Mouse (Mus musculus) hindbrain, embryonic 10.5 days (tissue): ENCODE data around the gene Ankrd33b. TPM values are rescaled to one million over a fixed set of nuclear protein-coding genes. Genes with fewer than 3 reads are reported as not detected.

Experiments
- DNase-seq: peaks from one replicate; pipeline ENCODE4 v3.0.0-alpha.2; 2017; ENCODE audit warnings: low spot score
- H3K27ac ChIP-seq: fragments of 300-500 bp; sonication (generic); 2 replicates; pipeline ENCODE4 v1.5.1; 2016; ENCODE audit warnings: mild to moderate bottlenecking, moderate library complexity
- H3K27me3 ChIP-seq: fragments of 300-500 bp; sonication (generic); 2 replicates; pipeline ENCODE4 v1.6.1; 2016; ENCODE audit warnings: mild to moderate bottlenecking; ENCODE audit not compliant: poor library complexity, insufficient read depth, severe bottlenecking
- H3K36me3 ChIP-seq: fragments of 300-500 bp; sonication (generic); 2 replicates; pipeline ENCODE4 v1.6.1; 2016; ENCODE audit warnings: mild to moderate bottlenecking, moderate library complexity
- H3K4me1 ChIP-seq: fragments of 300-500 bp; sonication (generic); replicated peaks from 2 replicates; pipeline ENCODE4 v1.6.1; 2016; ENCODE audit warnings: mild to moderate bottlenecking
- H3K4me3 ChIP-seq: fragments of 300-500 bp; sonication (generic); 2 replicates; pipeline ENCODE4 v1.5.1; 2016; ENCODE audit warnings: mild to moderate bottlenecking, moderate library complexity
- H3K9me3 ChIP-seq: fragments of 300-500 bp; sonication (generic); 2 replicates; pipeline ENCODE4 v1.6.1; 2016; ENCODE audit warnings: mild to moderate bottlenecking, moderate library complexity
- WGBS: fragments of 180-500 bp; shearing (Covaris S2); methylation state at CpG from one replicate; pipeline ENCODE4 v1.1.7; 2016; 5-methylcytosine and 5-hydroxymethylcytosine counted together
- polyA plus RNA-seq: library from polyadenylated mRNA; unstranded; fragments of >200 nt; fragmentation: Nextera tagmentation; extraction: Ambion mirVana; gene quantifications from 2 replicates; pipeline ENCODE4 v1.2.1, GENCODE M21; 2016

Ankrd33b gene
- polyA plus RNA-seq, 1 experiment from 2014 or later, result 0.39 TPM

- WGBS, result 79% methylated on average over 5 of the region's 5 CpGs
- no peaks in the 10 kb centered on the region for H3K4me1 ChIP-seq
- no peaks in the 10 kb centered on the region for H3K27me3 ChIP-seq
- no peak overlapping the region for H3K27ac ChIP-seq
- no peak for DNase-seq
- H3K9me3 ChIP-seq, result no peaks in the 10 kb centered on the region
- no peaks in the 10 kb centered on the region for H3K36me3 ChIP-seq
- no peak overlapping the region for H3K4me3 ChIP-seq
These were observed 29.2 kb upstream of the Ankrd33b start for GRCm38 (mm10) chr15:31396755-31397154.

- 86% methylated on average over 4 of the region's 4 CpGs for WGBS
- no peak for DNase-seq
These were observed 28.5 kb upstream of the Ankrd33b start for GRCm38 (mm10) chr15:31395986-31396385.

GRCm38 (mm10) chr15:31393402-31393801, 25.9 kb upstream of the Ankrd33b start:
- Histone ChIP-seq H3K36me3 (no peaks in the 10 kb centered on the region), H3K27me3 (no peaks in the 10 kb centered on the region), H3K4me3 (no peak overlapping the region), H3K4me1 (no peaks in the 10 kb centered on the region), H3K9me3 (no peaks in the 10 kb centered on the region), H3K27ac (no peak overlapping the region)
- WGBS, result 88% methylated on average over 6 of the region's 6 CpGs
- no peak for DNase-seq

More at GRCm38 (mm10) chr15:31395986-31396385, 28.5 kb upstream of the Ankrd33b start:
- Histone ChIP-seq H3K9me3 (no peaks in the 10 kb centered on the region), H3K4me3 (no peak overlapping the region), H3K27me3 (no peaks in the 10 kb centered on the region), H3K27ac (no peak overlapping the region), H3K36me3 (no peaks in the 10 kb centered on the region), H3K4me1 (no peaks in the 10 kb centered on the region)

GRCm38 (mm10) chr15:31392705-31393104, 25.2 kb upstream of the Ankrd33b start:
- WGBS, result 81% methylated on average over 7 of the region's 7 CpGs
- Histone ChIP-seq H3K4me3 (no peak overlapping the region), H3K9me3 (no peaks in the 10 kb centered on the region), H3K27ac (no peak overlapping the region), H3K27me3 (no peaks in the 10 kb centered on the region), H3K4me1 (no peaks in the 10 kb centered on the region), H3K36me3 (no peaks in the 10 kb centered on the region)
- DNase-seq, result no peak

GRCm38 (mm10) chr15:31392135-31392534, 24.6 kb upstream of the Ankrd33b start:
- Histone ChIP-seq H3K27me3 (no peaks in the 10 kb centered on the region), H3K4me1 (no peaks in the 10 kb centered on the region)
- WGBS, result 83% methylated on average over 4 of the region's 4 CpGs

GRCm38 (mm10) chr15:31381936-31382468, 14.5 kb upstream of the Ankrd33b start:
- no peak overlapping the region for H3K27ac ChIP-seq
- peak; percentile 12 for DNase-seq
- 0 out of 2 replicates have a peak, but pooled peaks cover 3% of the 10 kb centered on the region for H3K4me1 ChIP-seq
- H3K27me3 ChIP-seq, result no peaks in the 10 kb centered on the region
- H3K36me3 ChIP-seq, result no peaks in the 10 kb centered on the region
- 65% methylated on average over 11 of the region's 11 CpGs for WGBS
- no peak overlapping the region for H3K4me3 ChIP-seq
- H3K9me3 ChIP-seq, result no peaks in the 10 kb centered on the region

More at GRCm38 (mm10) chr15:31392135-31392534, 24.6 kb upstream of the Ankrd33b start:
- H3K36me3 ChIP-seq, result no peaks in the 10 kb centered on the region
- H3K27ac ChIP-seq, result no peak overlapping the region
- H3K9me3 ChIP-seq, result 0 out of 2 replicates have a peak, but pooled peaks cover 2% of the 10 kb centered on the region
- no peak for DNase-seq
- no peak overlapping the region for H3K4me3 ChIP-seq

GRCm38 (mm10) chr15:31379471-31379870, 11.9 kb upstream of the Ankrd33b start:
- WGBS, result 87% methylated on average over 3 of the region's 3 CpGs
- DNase-seq, result no peak
- H3K36me3 ChIP-seq, result no peaks in the 10 kb centered on the region

GRCm38 (mm10) chr15:31375212-31375611, 7.7 kb upstream of the Ankrd33b start:
- Histone ChIP-seq H3K27ac (no peak overlapping the region), H3K27me3 (peaks cover 9% of the 10 kb centered on the region), H3K9me3 (no peaks in the 10 kb centered on the region), H3K4me1 (no peaks in the 10 kb centered on the region), H3K4me3 (no peak overlapping the region), H3K36me3 (no peaks in the 10 kb centered on the region)
- 62% methylated on average over 4 of the region's 4 CpGs for WGBS
- no peak for DNase-seq

More at GRCm38 (mm10) chr15:31379471-31379870, 11.9 kb upstream of the Ankrd33b start:
- no peak overlapping the region for H3K4me3 ChIP-seq
- H3K27me3 ChIP-seq, result no peaks in the 10 kb centered on the region
- H3K9me3 ChIP-seq, result no peaks in the 10 kb centered on the region
- H3K27ac ChIP-seq, result no peak overlapping the region
- 0 out of 2 replicates have a peak, but pooled peaks cover 3% of the 10 kb centered on the region for H3K4me1 ChIP-seq

- H3K4me3 ChIP-seq, result no peak overlapping the region
- H3K36me3 ChIP-seq, result no peaks in the 10 kb centered on the region
- H3K27me3 ChIP-seq, result peaks cover 70% of the 10 kb centered on the region
- 14% methylated on average over 12 of the region's 12 CpGs for WGBS
- no peaks in the 10 kb centered on the region for H3K9me3 ChIP-seq
- peaks cover 38% of the 10 kb centered on the region for H3K4me1 ChIP-seq
- DNase-seq, result no peak
- H3K27ac ChIP-seq, result no peak overlapping the region
These were observed 1.6 kb upstream of the Ankrd33b start for GRCm38 (mm10) chr15:31369125-31369612.

- peaks cover 76% of the 10 kb centered on the region for H3K27me3 ChIP-seq
- peaks cover 38% of the 10 kb centered on the region for H3K4me1 ChIP-seq
- H3K4me3 ChIP-seq, result no peak overlapping the region
- no peaks in the 10 kb centered on the region for H3K9me3 ChIP-seq
- DNase-seq, result peak; percentile 15
- 20% methylated on average over 8 of the region's 8 CpGs for WGBS
- H3K27ac ChIP-seq, result no peak overlapping the region
- no peaks in the 10 kb centered on the region for H3K36me3 ChIP-seq
These were observed 1.0 kb upstream of the Ankrd33b start for GRCm38 (mm10) chr15:31368556-31368955.

GRCm38 (mm10) chr15:31366596-31367480, 688 bp downstream of the Ankrd33b start:
- peak overlapping the region; percentile 78 for H3K4me3 ChIP-seq
- no peaks in the 10 kb centered on the region for H3K9me3 ChIP-seq
- no peaks in the 10 kb centered on the region for H3K36me3 ChIP-seq
- H3K4me1 ChIP-seq, result peaks cover 38% of the 10 kb centered on the region
- H3K27me3 ChIP-seq, result peaks cover 84% of the 10 kb centered on the region
- DNase-seq, result peak; percentile 64
- WGBS, result under 1% methylated on average over 72 of the region's 72 CpGs
- H3K27ac ChIP-seq, result peak overlapping the region; percentile 74

GRCm38 (mm10) chr15:31365720-31366591, 1.6 kb downstream of the Ankrd33b start:
- peaks cover 38% of the 10 kb centered on the region for H3K4me1 ChIP-seq

More at GRCm38 (mm10) chr15:31365720-31366591, 1.6 kb downstream of the Ankrd33b start:
- Histone ChIP-seq H3K27me3 (peaks cover 88% of the 10 kb centered on the region), H3K36me3 (no peaks in the 10 kb centered on the region), H3K9me3 (no peaks in the 10 kb centered on the region), H3K27ac (no peak overlapping the region), H3K4me3 (peak overlapping the region; percentile 78)
- peak; percentile 43 for DNase-seq
- 2% methylated on average over 37 of the region's 37 CpGs for WGBS
